Mouse (Mus musculus) heart, embryonic 11.5 days (tissue): ENCODE measurements around the gene Gck. TPM values are rescaled to one million over a fixed set of nuclear protein-coding genes. Genes with fewer than 3 reads are reported as not detected.

Experiments used
- ATAC-seq: fragments of 200-750 bp; cut with Nextera tagmentation; replicated peaks from 2 replicates; pipeline ENCODE4 v1.8.0; 2017; ENCODE audit warnings: moderate library complexity; ENCODE audit not compliant: insufficient number of reproducible peaks, low FRiP score, low TSS enrichment
- H3K27ac ChIP-seq: fragments of 300-500 bp; sonication (generic); 2 replicates; pipeline ENCODE4 v1.5.1; 2014; ENCODE audit warnings: mild to moderate bottlenecking, low read depth, low read length
- H3K27me3 ChIP-seq: fragments of 300-500 bp; sonication (generic); 2 replicates; pipeline ENCODE4 v1.6.1; 2014; ENCODE audit warnings: mild to moderate bottlenecking, low read length, mixed read lengths; ENCODE audit not compliant: control insufficient read depth, insufficient read depth
- H3K36me3 ChIP-seq: fragments of 300-500 bp; sonication (generic); 2 replicates; pipeline ENCODE4 v1.6.1; 2014; ENCODE audit warnings: mild to moderate bottlenecking, low read length, moderate library complexity, mixed read lengths; ENCODE audit not compliant: control insufficient read depth, insufficient read depth
- H3K4me1 ChIP-seq: fragments of 300-500 bp; sonication (generic); 2 replicates; pipeline ENCODE4 v1.6.1; 2014; ENCODE audit warnings: low read length; ENCODE audit not compliant: control insufficient read depth, insufficient read depth
- H3K4me2 ChIP-seq: fragments of 300-500 bp; sonication (generic); 2 replicates; pipeline ENCODE4 v1.6.1; 2014; ENCODE audit warnings: mild to moderate bottlenecking, moderate library complexity
- H3K4me3 ChIP-seq: fragments of 300-500 bp; sonication (generic); 2 replicates; pipeline ENCODE4 v1.5.1; 2014; ENCODE audit warnings: low read depth, low read length
- H3K9ac ChIP-seq: fragments of 300-500 bp; sonication (generic); 2 replicates; pipeline ENCODE4 v1.6.1; 2014; ENCODE audit warnings: mild to moderate bottlenecking, low read depth, low read length, moderate library complexity
- H3K9me3 ChIP-seq: fragments of 300-500 bp; sonication (generic); replicated peaks from 2 replicates; pipeline ENCODE4 v1.6.1; 2016; ENCODE audit warnings: low read length; ENCODE audit not compliant: control insufficient read depth
- WGBS: fragments of 180-500 bp; shearing (Covaris S2); extraction: QIAGEN DNeasy Blood & Tissue Kit; methylation state at CpG from one replicate; pipeline ENCODE4 v1.1.7; 2014; ENCODE audit not compliant: insufficient replicate concordance; 5-methylcytosine and 5-hydroxymethylcytosine counted together
- polyA plus RNA-seq: library from polyadenylated mRNA; unstranded; fragments of >200 nt; fragmentation: Nextera tagmentation; extraction: Ambion mirVana; gene quantifications from 2 replicates; pipeline ENCODE4 v1.2.1, GENCODE M21; 2014

The Gck gene
- polyA plus RNA-seq, 1 experiment from 2014 or later, result 2.6 TPM

DNA sequence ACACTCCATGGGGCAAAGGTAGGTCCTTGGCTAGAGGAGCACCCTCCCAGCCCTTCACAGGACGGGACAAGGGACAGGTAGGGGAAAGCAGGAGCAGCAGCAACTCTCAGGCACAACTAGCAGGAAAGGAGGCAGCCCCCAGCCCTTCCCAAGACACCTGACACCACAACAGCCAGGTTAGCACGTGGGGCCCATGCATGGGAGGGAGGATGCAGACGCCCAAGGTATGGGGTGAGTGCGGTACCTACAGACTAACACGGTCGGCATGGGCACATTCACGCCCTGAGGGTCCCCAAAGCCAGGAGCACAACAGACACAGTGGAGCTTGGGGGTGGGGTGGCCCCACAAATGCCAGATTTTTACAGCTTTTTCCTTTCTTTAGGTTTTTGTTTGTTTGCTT is 21.3 kb upstream of the Gck start:
- Histone ChIP-seq H3K4me1 (peaks cover 9% of the 10 kb centered on the region), H3K36me3 (peaks cover 7% of the 10 kb centered on the region), H3K27me3 (no peaks in the 10 kb centered on the region), H3K4me2 (no peak overlapping the region), H3K9me3 (no peaks in the 10 kb centered on the region), H3K9ac (no peak overlapping the region), H3K4me3 (no peak overlapping the region), H3K27ac (no peak overlapping the region)
- WGBS, result 38% methylated on average over 7 of the region's 7 CpGs
- no peak for ATAC-seq

DNA sequence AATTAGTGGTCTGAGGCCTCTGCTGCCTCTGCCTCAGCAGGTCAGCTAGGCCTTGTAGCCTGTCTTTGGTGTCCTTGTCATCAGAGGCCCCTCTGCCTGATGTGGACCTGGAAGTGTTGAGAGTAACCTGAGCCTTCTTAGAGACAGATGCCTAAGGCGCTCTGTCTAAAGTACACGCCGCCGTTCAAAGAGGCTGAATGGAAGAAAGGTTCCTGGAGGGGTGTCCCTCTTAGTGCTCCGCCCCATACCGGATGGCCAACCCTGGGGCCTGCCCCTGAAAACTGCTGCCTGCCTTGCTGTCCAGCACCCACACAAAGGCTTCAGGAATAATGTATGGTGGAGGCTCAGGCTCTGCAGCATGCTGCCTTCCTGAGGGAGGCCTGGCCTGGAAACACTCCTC is 18.3 kb upstream of the Gck start:
- no peak for ATAC-seq
- H3K27ac ChIP-seq, result no peak overlapping the region
- 59% methylated on average over 6 of the region's 6 CpGs for WGBS
- H3K4me3 ChIP-seq, result no peak overlapping the region
- H3K9ac ChIP-seq, result no peak overlapping the region
- peaks cover 19% of the 10 kb centered on the region for H3K36me3 ChIP-seq
- no peaks in the 10 kb centered on the region for H3K27me3 ChIP-seq
- H3K9me3 ChIP-seq, result no peaks in the 10 kb centered on the region
- peaks cover 4% of the 10 kb centered on the region; the same call in 1 of the 2 replicates for H3K4me1 ChIP-seq
- H3K4me2 ChIP-seq, result no peak overlapping the region

DNA sequence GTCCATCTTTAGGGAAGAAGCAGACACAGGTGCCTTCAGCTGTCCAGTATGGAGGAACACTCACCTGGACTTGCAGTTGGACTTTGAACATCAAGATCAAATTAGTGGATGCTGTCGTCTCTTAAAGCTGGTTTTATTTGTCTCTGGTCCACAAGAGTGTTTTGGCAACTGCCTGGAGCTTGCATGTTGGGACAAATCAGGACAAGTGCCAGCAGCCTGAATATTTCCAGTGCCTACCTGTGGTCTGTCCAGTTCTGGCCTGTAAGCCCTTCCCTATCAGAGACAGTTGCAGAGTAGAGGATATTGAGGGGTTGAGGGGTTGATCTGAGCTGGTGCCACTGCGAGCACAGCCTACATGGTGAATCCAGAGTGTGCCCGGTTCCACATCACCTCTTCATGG is 16.9 kb upstream of the Gck start:
- no peaks in the 10 kb centered on the region for H3K9me3 ChIP-seq
- no peak overlapping the region for H3K9ac ChIP-seq
- H3K4me2 ChIP-seq, result no peak overlapping the region
- H3K4me1 ChIP-seq, result no peaks in the 10 kb centered on the region
- ATAC-seq, result no peak
- no peaks in the 10 kb centered on the region for H3K27me3 ChIP-seq
- no peak overlapping the region for H3K4me3 ChIP-seq
- no peak overlapping the region for H3K27ac ChIP-seq
- H3K36me3 ChIP-seq, result peaks cover 32% of the 10 kb centered on the region
- WGBS, result 85% methylated on average over 3 of the region's 3 CpGs

DNA sequence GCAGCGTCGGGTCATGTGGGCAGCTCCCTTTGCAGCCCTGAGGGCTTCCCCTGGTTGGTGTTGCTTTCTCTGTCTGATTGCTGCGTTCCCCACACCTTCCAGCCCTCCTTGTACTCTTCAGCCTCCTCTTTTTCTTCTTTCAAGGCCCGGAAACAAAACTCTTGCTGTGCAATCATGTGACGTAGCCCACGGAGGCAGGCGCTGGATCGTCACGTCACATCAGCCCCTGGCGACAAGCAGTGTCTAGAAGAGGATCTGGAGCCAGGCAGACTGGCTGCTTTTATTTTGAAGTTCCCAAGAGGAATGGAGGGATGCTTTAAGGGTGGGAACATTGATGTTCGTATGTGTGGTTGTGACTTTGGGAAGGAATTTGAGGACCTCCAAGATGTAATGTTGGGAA is 16.0 kb upstream of the Gck start:
- Histone ChIP-seq H3K9me3 (no peaks in the 10 kb centered on the region), H3K4me1 (no peaks in the 10 kb centered on the region), H3K36me3 (peaks cover 36% of the 10 kb centered on the region), H3K4me3 (no peak overlapping the region), H3K4me2 (no peak overlapping the region), H3K27me3 (no peaks in the 10 kb centered on the region), H3K9ac (no peak overlapping the region), H3K27ac (no peak overlapping the region)
- 82% methylated on average over 11 of the region's 11 CpGs for WGBS
- ATAC-seq, result no peak

DNA sequence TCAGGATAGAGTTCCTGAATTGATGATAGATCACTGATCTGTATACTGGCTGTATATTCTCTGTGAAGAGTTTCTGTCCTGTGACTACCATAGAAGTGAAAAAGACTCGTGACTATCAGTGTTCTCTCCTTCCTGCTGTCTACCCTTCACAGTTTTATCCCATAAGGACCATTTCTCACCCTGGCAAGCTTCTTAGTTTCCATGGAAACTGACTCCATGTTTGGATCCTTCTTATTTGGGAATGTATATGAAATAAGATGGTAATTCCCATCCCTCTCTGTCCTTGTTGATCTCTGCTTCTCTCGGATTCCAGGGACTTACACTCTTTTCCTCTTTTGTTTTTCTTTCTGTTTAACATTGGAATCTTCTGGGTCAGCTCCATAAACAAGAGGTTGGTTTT is 10.2 kb upstream of the Gck start:
- no peak for ATAC-seq
- Histone ChIP-seq H3K27ac (no peak overlapping the region), H3K27me3 (no peaks in the 10 kb centered on the region), H3K4me2 (no peak overlapping the region), H3K4me3 (no peak overlapping the region), H3K4me1 (peaks cover 8% of the 10 kb centered on the region; the same call in 1 of the 2 replicates), H3K36me3 (peaks cover 29% of the 10 kb centered on the region), H3K9ac (no peak overlapping the region), H3K9me3 (no peaks in the 10 kb centered on the region)
- 71% methylated on average over 2 of the region's 2 CpGs for WGBS

DNA sequence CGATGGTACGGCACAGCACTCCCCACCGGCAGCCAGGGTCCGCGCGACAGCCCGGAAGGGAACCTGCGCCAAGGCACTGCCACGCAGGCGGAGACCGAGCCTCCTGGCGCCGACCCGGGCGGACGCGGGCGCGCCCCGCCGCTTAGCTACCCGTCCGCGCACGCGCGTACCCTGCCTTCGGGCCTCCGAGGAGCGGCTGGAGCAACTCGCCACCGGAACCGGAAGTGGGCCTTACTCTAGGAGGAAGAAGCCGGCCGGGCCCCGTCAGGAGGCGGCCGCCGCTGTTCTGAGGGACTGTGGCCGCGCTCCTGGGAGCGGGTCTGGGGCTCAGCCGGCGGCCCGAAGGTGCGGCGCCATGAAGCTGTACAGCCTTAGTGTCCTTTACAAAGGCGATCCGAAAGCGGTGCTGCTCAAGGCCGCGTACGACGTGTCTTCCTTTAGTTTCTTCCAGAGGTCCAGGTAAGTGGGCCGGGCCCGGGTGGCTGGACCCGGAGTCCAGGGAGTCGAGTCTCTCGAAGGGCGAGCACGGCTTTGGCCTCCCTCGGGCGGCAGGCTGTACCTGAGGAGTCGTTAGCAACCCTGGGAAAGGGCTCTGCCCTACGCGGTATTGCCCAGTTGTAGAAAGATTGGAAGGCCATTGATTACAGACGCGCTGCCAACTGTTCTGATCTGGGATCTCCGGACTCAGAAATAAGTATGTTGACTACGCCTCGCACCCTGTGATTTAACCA is 5.8 kb upstream of the Gck start, which contains the start of gene Ykt6:
Gene Ykt6, plus strand, starts transcription at position 148 of the 731 bp plus-strand sequence.
- no peaks in the 10 kb centered on the region; the same call in 1 of the 2 replicates for H3K36me3 ChIP-seq
- H3K4me2 ChIP-seq, result peak within 1 kb of the TSS; percentile 80
- under 1% methylated on average over 71 of the region's 71 CpGs for WGBS
- peak within 1 kb of the TSS; percentile 77 for H3K4me3 ChIP-seq
- H3K27ac ChIP-seq, result peak within 1 kb of the TSS; percentile 87
- H3K9me3 ChIP-seq, result no peaks in the 10 kb centered on the region
- peaks cover 22% of the 10 kb centered on the region; the same call in 1 of the 2 replicates for H3K4me1 ChIP-seq
- peak; percentile 94 for ATAC-seq
- peak within 1 kb of the TSS; percentile 91 for H3K9ac ChIP-seq
- H3K27me3 ChIP-seq, result no peaks in the 10 kb centered on the region

DNA sequence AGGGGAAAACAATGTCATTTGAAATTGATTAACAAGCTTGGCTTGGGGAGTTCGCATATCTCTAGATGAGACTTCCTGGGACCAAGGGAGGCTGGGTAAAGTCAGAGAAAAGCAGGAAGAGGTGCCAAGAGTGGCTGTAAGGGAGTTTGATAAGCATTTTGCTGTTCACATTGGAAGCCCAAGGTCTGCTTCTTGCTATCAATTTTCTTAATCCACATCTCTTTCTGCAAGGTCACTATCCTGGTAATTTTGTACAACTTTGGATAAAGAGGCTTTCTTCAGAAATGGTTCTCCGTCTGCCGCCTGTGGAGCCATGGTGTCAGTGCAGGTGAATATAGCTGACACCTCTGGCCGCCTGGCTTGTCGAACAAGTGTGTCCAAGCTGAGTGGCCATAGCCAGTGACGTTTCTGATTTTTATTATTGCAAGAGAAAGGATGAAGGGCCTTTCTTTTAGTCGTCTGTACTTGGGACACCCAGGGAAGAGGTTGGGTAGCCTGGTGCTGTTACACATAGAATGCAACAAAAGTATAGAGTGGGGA is 5.2 kb upstream of the Gck start:
- H3K27ac ChIP-seq, result peak overlapping the region; percentile 87
- no peaks in the 10 kb centered on the region; the same call in 1 of the 2 replicates for H3K36me3 ChIP-seq
- H3K4me3 ChIP-seq, result peak overlapping the region; percentile 77
- H3K4me1 ChIP-seq, result peaks cover 22% of the 10 kb centered on the region; the same call in 1 of the 2 replicates
- H3K4me2 ChIP-seq, result peak overlapping the region; percentile 80
- H3K9me3 ChIP-seq, result no peaks in the 10 kb centered on the region
- peak overlapping the region; percentile 91 for H3K9ac ChIP-seq
- 6% methylated on average over 7 of the region's 7 CpGs for WGBS
- ATAC-seq, result peak; percentile 64
- no peaks in the 10 kb centered on the region for H3K27me3 ChIP-seq

DNA sequence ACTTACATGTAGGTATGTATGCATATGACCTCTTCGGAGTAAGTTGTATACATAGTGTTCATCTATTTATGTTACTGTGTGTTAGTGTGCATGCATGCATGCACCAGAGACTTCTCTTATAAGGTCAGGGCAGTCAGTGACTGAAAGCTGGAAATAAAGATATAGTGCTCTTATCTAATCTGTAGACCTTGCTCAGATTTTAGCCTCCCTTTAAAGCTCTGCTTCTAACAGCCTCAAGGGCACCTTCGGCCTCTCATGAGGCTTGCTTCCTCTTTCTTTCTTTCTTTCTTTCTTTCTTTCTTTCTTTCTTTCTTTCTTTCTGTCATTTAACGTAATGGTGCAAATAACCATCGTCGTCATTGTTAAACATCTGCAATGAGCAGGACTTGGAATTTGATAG is 4.6 kb upstream of the Gck start:
- H3K27ac ChIP-seq, result no peak overlapping the region
- H3K4me2 ChIP-seq, result no peak overlapping the region
- no peaks in the 10 kb centered on the region for H3K9me3 ChIP-seq
- H3K36me3 ChIP-seq, result no peaks in the 10 kb centered on the region; the same call in 1 of the 2 replicates
- H3K9ac ChIP-seq, result no peak overlapping the region
- H3K4me3 ChIP-seq, result no peak overlapping the region
- H3K27me3 ChIP-seq, result no peaks in the 10 kb centered on the region
- ATAC-seq, result no peak
- H3K4me1 ChIP-seq, result peaks cover 24% of the 10 kb centered on the region; the same call in 1 of the 2 replicates
- 68% methylated on average over 5 of the region's 5 CpGs for WGBS
